Mouse (Mus musculus): ENCODE results near the gene Elmo1. TPM values are rescaled to one million over a fixed set of nuclear protein-coding genes. Genes with fewer than 3 reads are reported as not detected.
"Not testable (repeated sequence)": the region's sequence is repeated elsewhere in the genome, so short reads cannot be mapped to it uniquely, and the experiment has no call there.

Gene Elmo1
- total RNA-seq, 2 experiments from 2014 or later: 24.6 to 29.2 TPM

GRCm38 (mm10) chr13:20623071-20623850 is 532.9 kb downstream of the Elmo1 start:
- no peak for DNase-seq

GRCm38 (mm10) chr13:20627796-20628195 is 537.4 kb downstream of the Elmo1 start:
- no peak for DNase-seq

- DNase-seq: no peak
Measured at GRCm38 (mm10) chr13:20632477-20632876, 542.1 kb downstream of the Elmo1 start.

GRCm38 (mm10) chr13:20634679-20635078 is 544.3 kb downstream of the Elmo1 start:
- DNase-seq: not testable (repeated sequence)

GRCm38 (mm10) chr13:20635646-20636045 is 545.2 kb downstream of the Elmo1 start:
- DNase-seq: peak; percentile 51 to 61
